24 mouse cellular contexts compared by ENCODE assay signal in genomic region chr9:34605486-34605885, GRCm38 (mm10).
"Had no signal": no experiment of that assay in that cellular context is flagged by ENCODE, and none has a peak within 500 bp of the region (broad histone marks: within the 10 kb centered on the region; RNA-seq: fewer than 3 reads in every experiment).

No protein-coding gene starts in this region.

- H3K27ac ChIP-seq: gastrocnemius, adult 2 months; heart, adult 2 months; heart, embryonic 10.5 days; hindbrain, embryonic 14.5 days; intestine, embryonic 15.5 days; kidney, embryonic 15.5 days; kidney, postnatal 0 days; limb, embryonic 15.5 days; liver, embryonic 12.5 days; liver, embryonic 14.5 days had no signal

- H3K9me3 ChIP-seq: heart, embryonic 10.5 days; heart, embryonic 12.5 days; intestine, embryonic 15.5 days; kidney, embryonic 15.5 days; limb, embryonic 15.5 days; liver, embryonic 12.5 days had no signal

- DNase-seq: gastrocnemius, adult 2 months; gastrocnemius, postnatal 10 days; gastrocnemius, postnatal 25 days; heart, adult 2 months; heart, postnatal 10 days; kidney, adult 2 months; kidney, adult 9 months; kidney, postnatal 14 days; kidney, postnatal 36 days; layer of hippocampus, adult 9-11 months; layer of hippocampus, postnatal 36 days; left cerebral cortex, postnatal 4 days had no signal

- H3K4me1 ChIP-seq: heart, embryonic 10.5 days; heart, embryonic 12.5 days; intestine, embryonic 15.5 days; kidney, embryonic 15.5 days; liver, embryonic 12.5 days had no signal

- ATAC-seq: hindbrain, embryonic 16.5 days; inflammation-experienced regulatory T-cells, adult 6 months; intestine, embryonic 15.5 days; intestine, postnatal 0 days; liver, embryonic 12.5 days had no signal

- H3K4me2 ChIP-seq: heart, embryonic 12.5 days; hindbrain, embryonic 14.5 days; intestine, embryonic 15.5 days; kidney, embryonic 15.5 days; limb, embryonic 15.5 days; liver, embryonic 12.5 days had no signal

- H3K9ac ChIP-seq: heart, embryonic 12.5 days; hindbrain, embryonic 14.5 days; intestine, embryonic 15.5 days; kidney, embryonic 15.5 days; limb, embryonic 15.5 days; liver, embryonic 12.5 days; liver, embryonic 14.5 days had no signal

- H3K27me3 ChIP-seq: heart, embryonic 12.5 days; intestine, embryonic 15.5 days; kidney, embryonic 15.5 days; limb, embryonic 15.5 days; liver, embryonic 12.5 days had no signal

- H3K4me3 ChIP-seq: gastrocnemius, adult 2 months; heart, adult 2 months; heart, embryonic 10.5 days; heart, embryonic 12.5 days; intestine, embryonic 15.5 days; kidney, embryonic 15.5 days; limb, embryonic 15.5 days; liver, embryonic 12.5 days had no signal

- H3K36me3 ChIP-seq: heart, embryonic 10.5 days; heart, embryonic 12.5 days; intestine, embryonic 15.5 days; kidney, embryonic 15.5 days; limb, embryonic 15.5 days; liver, embryonic 12.5 days had no signal
